Mouse (Mus musculus): ENCODE measurements around the gene Adamts9.

The Adamts9 gene

GRCm38 (mm10) chr6:92921843-92922242, 21.4 kb downstream of the Adamts9 start:
- DNase-seq = no peak

DNA sequence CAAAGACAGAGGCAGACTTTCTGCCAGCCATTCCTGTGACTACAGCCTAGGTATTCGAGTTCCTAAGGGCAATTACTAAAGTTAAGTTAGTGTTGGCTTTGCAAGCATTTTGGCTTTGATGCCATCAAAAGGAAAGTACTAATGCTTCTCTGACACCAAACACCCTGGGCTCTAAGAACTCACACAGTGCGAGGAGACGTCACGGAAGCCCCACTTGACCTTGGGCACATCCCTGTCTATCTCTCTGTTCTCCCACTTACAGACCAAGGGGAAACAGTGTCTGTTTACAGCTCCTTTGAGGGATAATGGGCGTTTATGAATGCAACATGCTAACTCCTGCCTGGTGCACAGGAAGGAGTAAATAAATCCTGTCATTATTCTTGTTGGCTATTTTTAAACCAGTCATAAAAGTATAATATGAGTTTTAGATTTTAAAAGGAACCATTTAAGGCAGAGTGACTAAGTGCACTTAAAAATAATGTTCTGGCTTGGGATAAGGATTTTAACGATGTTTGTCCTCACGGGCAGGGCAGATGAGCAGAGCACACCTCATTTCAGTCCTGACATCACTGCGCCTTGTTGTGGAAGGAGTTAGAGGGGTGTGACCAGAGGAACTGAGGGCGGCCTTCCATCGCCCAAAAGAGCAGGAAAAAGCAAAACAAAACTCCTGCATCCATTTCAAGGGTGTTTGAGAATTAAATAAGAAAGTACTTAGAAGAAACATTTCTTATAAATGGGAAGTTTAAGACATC, 22.2 kb downstream of the Adamts9 start:
- DNase-seq = no peak

DNA sequence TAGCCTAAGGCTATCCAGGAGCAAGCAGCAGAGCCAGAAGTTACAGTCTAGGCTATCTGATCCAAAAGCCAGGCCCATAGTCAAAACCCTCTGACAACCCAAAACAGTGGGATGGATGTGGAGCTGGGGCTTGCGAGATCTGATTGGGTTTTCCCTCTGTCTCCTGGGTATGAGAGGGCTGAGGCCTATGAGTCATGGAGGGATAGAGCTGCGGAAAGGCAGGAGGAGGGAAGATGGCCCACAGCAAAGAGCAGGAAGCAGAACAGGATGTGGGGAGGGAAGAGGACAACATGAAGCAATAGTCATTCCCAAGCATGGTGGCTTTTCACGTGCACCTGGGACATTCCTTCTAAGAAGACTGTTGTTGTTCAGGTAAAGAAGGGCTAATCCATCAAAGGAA, 32.7 kb downstream of the Adamts9 start:
- DNase-seq = no peak

DNA sequence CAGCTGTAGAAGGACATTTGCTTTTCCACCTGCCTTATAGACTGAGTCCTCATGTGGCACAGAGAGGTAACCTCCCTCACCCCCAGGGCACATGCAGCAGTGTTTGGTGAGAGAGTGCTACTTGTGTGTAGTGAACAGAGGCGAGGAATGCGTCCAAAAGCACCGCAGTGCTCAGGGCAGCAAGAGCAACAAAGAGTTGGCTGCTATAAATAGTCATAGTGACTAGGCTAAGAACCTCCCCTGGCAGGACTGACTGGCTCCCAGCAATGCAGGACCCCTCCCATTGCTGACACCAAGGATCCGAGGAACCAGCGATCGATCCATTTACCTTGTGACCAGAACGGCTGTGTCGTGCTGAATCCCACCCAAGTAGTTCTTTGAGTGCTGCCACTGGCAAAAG, 33.9 kb downstream of the Adamts9 start:
- DNase-seq = no peak

DNA sequence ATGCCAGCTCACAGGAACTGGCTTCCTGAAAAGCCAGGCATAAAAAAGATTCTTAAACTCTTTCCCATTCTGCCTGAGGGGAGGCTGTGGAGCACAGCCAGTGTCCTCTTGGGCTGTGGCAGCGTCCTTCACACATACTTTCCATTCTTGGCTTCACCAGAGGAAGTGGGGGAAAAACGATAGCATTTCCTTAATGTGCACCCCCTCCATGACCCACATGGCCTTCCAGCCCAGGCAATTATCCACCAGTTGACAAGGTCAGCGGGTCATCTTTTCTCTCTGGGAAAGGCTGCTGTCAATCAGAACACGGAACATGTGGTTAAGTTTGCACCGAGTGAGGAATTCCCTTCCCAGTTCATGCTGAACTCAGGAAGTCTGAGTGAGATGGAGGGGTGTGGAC, 37.4 kb downstream of the Adamts9 start:
- no peak for DNase-seq

- no peak for DNase-seq
Observed at GRCm38 (mm10) chr6:92904491-92904890, 38.8 kb downstream of the Adamts9 start.

GRCm38 (mm10) chr6:92904037-92904436, 39.3 kb downstream of the Adamts9 start:
- no peak for DNase-seq

- DNase-seq = no peak
Observed at GRCm38 (mm10) chr6:92891535-92891934, 51.8 kb downstream of the Adamts9 start.

DNA sequence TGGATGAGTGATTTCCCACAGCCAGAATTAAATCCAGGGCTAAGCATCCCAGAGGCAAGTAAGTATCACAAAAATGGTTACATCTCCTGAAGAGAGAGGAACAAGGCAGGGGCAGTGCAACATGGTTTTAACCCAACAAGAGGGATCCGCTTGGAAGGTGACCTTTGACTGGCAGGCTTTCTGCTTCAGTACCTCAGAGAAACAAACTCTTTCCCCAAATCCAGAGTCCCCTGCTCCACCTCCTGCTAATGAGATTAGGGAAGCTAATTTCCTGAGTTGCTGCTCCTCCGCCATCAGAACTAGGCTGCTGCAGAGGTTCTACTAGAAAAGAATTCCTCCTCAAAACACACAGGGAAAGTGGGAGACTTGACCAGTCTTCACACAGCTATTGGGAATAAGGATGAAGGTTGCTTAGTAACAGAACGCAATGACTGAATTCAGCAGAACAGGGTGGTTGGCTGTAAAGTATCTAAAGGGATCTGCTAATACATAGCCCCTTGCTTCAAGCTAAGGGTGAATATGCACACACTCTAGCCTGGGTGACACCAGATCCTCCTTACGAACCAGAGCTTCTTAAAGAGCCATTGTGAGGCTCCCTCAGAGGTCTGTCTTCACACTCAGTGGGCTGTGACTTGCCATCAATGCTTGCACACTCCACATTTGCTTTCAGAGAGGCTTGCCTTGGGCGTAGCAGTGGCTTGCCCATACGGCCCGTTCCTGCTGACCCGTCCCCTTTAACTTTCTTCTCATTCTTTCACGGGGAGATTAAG, 60.0 kb downstream of the Adamts9 start:
- no peak for DNase-seq

DNA sequence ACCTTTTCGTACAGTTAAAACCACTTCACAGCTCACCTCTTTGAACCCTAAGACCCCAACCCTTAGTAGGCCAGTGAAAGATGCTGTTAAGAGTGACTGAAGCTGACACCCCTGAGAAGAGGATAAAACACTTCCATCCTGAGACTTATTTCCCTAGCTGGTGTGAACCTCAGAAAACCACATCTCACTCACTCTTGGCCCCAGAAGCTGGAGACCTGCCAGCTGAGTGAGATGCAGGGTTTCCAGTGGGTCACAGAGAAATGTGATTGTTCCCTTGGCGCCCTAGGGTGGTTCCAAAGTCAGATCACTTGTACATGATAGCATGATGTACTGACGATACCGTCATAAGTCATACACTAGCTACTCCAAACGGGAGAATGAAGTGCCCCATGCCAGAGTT, 60.8 kb downstream of the Adamts9 start:
- no peak for DNase-seq

DNA sequence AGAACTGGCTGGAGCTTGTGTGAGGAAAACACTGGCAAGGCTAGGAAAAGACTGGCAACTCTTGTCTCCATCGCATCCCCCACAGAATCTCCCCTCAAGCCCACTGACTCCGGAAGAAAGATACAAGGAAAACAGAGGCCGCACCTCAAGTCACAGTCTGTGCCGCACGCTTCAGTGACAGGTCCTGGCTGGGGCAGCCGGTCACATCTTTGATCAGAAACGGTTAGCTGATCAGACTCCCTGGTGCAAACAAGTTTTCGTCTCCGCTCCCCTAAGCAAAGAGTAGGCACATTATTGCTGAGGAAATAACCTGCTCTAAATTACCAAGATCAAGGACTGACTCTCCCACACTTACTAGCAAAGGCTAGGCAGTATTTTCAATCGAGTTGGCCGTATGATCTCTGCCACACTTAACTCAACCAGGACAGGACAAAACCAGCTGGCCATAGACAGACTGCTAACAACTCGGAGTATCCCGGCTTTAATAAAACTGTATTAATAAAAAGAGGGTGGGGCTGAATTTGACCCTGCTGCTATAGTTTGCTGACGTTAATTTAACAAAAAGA, 63.5 kb downstream of the Adamts9 start:
- DNase-seq = no peak

- no peak for DNase-seq
Observed at GRCm38 (mm10) chr6:92878771-92879170, 64.5 kb downstream of the Adamts9 start.

DNA sequence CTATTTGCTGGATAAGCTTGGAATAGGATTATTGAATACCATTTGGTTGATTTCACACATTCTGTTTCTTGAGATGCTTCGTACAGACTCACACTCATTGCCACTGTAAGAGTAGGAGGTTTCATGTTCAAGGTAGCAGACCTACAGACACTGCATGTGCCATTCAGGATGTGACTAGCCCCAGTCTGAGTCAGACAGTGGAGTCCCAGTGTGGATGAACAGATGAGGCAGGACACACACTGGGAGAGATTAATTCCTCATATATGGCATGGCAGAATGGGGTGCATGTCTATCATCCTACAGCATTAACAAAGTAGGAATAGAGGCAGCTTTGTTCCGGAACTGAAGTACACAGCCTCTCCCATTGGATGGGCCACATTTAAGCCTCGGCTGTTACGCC, 66.1 kb downstream of the Adamts9 start:
- DNase-seq = no peak

GRCm38 (mm10) chr6:92876121-92876520, 67.2 kb downstream of the Adamts9 start:
- no peak for DNase-seq

DNA sequence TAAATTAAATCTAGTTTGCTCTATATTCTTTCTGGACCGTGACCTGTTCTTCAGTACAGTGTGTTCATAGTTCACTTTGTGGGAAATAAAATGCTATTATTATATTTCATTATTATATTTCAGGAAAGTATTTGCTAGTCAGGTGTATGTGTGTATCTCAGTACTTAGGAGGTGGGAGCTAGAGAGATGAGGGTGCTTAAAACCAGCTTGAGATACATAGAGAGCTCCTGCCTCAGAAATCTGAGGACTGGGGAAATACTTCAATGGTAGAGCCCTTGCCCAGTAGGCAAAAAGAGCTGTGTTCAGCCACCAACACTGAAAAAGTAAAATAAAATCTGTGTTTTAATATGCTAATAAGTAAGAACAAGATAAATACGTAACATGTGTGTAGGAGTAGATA, 68.0 kb downstream of the Adamts9 start:
- no peak for DNase-seq

GRCm38 (mm10) chr6:92874854-92875253, 68.4 kb downstream of the Adamts9 start:
- peak in 1 of 2 experiments; percentile 5 for DNase-seq

GRCm38 (mm10) chr6:92872766-92873165, 70.5 kb downstream of the Adamts9 start:
- no peak for DNase-seq

- DNase-seq = no peak
Observed at GRCm38 (mm10) chr6:92871813-92872212, 71.5 kb downstream of the Adamts9 start.

DNA sequence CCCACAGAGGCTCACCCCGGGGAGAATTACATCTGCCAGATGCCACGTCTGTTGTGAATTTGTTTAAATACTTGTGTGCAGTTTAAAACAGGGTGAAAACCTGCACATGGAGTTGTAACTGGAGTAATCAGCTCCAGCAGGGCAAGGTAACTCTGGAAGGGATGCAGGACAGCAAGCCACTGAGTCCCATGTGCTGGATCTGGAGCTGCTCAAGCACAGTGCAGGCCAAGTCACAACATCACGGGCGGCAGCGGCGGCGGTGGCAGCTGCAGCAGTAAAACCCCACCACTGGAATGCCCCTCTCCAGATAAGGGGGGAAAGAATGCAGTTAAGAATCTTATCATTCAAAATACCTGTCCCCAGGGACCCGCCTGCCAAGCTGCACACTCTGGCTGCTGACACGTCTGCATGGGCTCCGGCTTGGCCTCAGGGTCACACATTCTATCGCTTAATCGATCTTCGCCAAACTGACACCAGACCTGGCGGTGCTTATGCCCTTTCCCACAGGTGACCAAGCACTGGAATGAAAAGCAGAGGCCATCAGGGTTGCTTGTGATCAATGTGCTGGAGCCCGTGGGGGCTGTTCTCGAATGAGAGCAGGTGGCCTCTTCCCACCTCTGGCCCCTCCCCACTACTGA, 73.6 kb downstream of the Adamts9 start:
- no peak for DNase-seq

GRCm38 (mm10) chr6:92869089-92869581, 74.2 kb downstream of the Adamts9 start, which contains the start of gene Gm15737:
Gene Gm15737 (plus strand): TSS chr6:92869357.
- no peak for DNase-seq

DNA sequence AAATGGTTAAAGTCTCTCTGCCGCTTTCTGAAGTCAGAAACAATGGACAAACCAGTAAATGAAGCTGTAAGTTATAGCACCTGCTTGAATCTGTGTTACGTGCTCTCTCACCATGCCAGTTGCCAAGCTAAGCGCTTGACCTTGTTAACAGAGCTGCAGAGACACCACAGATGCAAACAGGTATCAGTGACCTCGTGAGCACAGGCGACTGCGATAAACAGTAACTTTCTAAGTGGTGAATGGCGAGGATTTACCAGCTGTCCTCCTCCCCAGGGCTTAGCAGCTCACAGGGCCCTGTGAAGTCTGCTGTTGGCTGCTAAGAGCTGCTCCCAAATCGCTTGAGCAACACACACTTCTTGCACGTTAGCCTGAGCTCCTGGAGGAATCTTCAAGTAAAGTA, 80.7 kb downstream of the Adamts9 start:
- no peak for DNase-seq

GRCm38 (mm10) chr6:92860285-92860912, 82.9 kb downstream of the Adamts9 start:
- no peak for DNase-seq
